Mouse (Mus musculus) testis, adult 2 months (tissue): Measurements from ENCODE around the gene Uqcrc1. TPM values are rescaled to one million over a fixed set of nuclear protein-coding genes. Genes with fewer than 3 reads are reported as not detected.

Source experiments
- H3K27ac ChIP-seq: fragments of 200-500 bp; 2 replicates; pipeline ENCODE4 v1.5.1; 2012; ENCODE audit warnings: low read depth, low read length; ENCODE audit not compliant: control insufficient read depth, insufficient read depth
- H3K27me3 ChIP-seq: fragments of 200-500 bp; 2 replicates; pipeline ENCODE4 v1.6.1; 2012; ENCODE audit warnings: mild to moderate bottlenecking, low read length, moderate library complexity; ENCODE audit not compliant: control insufficient read depth, insufficient read depth
- H3K36me3 ChIP-seq: fragments of 200-500 bp; 2 replicates; pipeline ENCODE4 v1.6.1; 2012; ENCODE audit warnings: mild to moderate bottlenecking, low read length; ENCODE audit not compliant: control insufficient read depth, insufficient read depth
- H3K4me1 ChIP-seq: fragments of 200-500 bp; 2 replicates; pipeline ENCODE4 v1.6.1; 2012; ENCODE audit warnings: low read length; ENCODE audit not compliant: control insufficient read depth, insufficient read depth
- H3K4me3 ChIP-seq: fragments of 200-500 bp; 2 replicates; pipeline ENCODE4 v1.5.1; 2012; ENCODE audit warnings: low read depth, mild to moderate bottlenecking, low read length, moderate library complexity, mixed read lengths; ENCODE audit not compliant: control insufficient read depth
- CTCF ChIP-seq: fragments of 200-500 bp; IDR thresholded peaks from 2 replicates; pipeline ENCODE4 v1.5.1; 2012; ENCODE audit warnings: low read depth, mild to moderate bottlenecking, inconsistent platforms, low read length, moderate library complexity; ENCODE audit not compliant: control insufficient read depth, insufficient read depth, insufficient replicate concordance
- POLR2A ChIP-seq: fragments of 200-500 bp; IDR thresholded peaks from 2 replicates; pipeline ENCODE4 v1.6.1; 2012; ENCODE audit warnings: low read depth, mild to moderate bottlenecking, inconsistent platforms, low read length, moderate library complexity; ENCODE audit not compliant: control insufficient read depth
- polyA plus RNA-seq: library from polyadenylated mRNA; depleted of rRNA; stranded (reverse); fragments of >200 nt; gene quantifications from 2 replicates; pipeline ENCODE4 v1.2.3, GENCODE M21; 2012; rRNA removed

Uqcrc1 gene
- polyA plus RNA-seq, 1 experiment: 432 TPM

DNA sequence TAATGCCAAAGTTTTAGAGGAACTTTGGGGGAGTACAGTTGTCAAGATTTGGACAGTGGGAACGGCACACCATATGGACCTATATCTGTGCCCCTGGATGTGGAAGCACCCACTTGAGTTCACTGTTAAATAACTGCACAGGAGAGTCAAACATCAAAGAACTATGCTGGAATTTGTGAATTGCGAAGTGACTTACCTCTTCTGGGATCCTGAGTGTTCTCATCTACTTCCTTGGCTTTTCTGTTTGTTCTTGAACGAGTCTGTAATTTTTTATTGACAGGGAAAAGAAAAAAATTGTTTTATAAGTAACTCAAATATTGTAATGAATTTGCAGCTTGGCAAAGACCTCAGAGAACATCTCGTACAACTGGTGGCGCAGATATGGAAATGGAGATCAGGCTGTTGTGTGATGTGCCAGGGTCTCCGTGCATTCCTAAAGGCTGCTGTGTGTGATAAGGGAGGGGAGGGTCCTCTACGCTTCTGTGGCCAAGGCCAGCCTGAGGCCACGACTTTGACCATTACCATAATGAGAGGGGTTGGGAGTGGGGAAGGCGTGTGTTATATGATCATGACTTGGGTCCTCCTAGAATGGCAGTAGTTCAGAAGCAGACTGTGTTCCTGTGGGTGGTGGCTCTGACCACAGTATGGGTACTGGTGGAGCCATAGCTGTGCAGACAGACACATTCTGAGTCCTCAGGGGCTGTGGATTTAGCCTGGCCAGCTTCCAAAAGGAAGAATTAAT lies 56.4 kb downstream of the Uqcrc1 start:
- peaks cover 8% of the 10 kb centered on the region for H3K4me1 ChIP-seq
- no peaks in the 10 kb centered on the region for H3K36me3 ChIP-seq
- H3K27ac ChIP-seq: peak overlapping the region; percentile 92; the same call in 1 of the 2 replicates
- no peaks in the 10 kb centered on the region for H3K27me3 ChIP-seq
- peak overlapping the region; percentile 98 for H3K4me3 ChIP-seq
- TF ChIP-seq POLR2A: no peak
- TF ChIP-seq CTCF: no peak

DNA sequence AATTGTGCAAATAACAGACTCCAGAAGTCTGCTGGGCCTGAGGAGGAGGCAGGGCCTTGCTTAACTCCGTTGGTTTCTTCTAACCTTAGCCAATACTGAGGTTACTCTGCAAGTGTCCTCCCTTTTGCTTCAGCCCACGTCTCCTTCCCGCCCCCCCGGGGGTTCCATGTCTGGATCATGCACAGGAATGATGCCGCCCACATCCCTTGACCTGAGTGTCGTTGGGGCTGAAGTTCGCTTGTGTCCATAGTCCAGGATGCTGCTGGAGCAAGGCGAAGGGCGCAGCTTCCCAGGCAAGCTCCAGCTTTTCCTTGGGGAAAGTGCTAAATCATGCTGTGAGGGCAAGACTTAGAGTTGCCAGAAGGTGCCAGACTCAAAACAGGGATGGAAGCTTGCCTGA lies 60.0 kb downstream of the Uqcrc1 start:
- Histone ChIP-seq H3K4me1 (peaks cover 6% of the 10 kb centered on the region), H3K27me3 (no peaks in the 10 kb centered on the region)
- TF ChIP-seq CTCF: no peak
- TF ChIP-seq POLR2A: no peak

DNA sequence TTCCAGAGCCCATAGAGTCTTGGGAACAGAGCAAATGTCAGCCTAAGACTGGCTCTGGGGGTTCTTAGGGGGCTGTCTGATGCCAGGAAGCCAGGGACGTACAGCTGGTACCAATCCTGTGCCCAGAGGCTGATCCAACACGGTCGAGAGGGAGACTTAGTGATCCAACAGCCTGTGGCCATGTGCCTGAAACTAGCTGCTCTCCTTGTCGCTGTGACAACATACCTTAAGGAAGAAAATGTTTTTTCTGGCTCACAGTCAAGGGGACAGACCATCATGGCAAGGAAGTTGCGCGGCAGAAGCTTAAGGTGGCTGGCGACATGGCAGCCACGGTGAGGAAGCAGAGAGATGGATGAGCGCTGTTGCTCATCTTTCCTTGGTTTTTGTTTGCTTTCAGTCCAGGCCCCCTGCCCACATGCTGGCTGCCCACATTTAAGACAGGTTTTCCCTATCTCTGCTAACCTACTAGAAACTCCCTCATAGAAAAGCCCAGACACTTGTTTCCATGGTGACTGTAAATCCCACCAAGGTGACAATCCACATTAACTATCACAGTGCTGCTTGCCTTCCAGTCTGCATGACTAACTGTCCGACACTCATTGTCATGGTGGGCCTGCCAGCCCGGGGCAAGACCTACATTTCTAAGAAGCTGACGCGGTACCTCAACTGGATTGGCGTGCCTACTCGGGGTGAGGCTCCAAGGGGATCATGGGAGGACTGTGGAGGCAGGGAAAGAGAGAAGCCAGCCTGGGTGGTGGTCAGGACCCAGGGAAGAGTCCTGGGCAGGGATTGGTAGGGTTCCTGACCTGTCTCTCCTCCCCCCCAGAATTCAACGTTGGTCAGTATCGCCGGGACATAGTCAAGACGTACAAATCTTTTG lies 62.1 kb downstream of the Uqcrc1 start:
- H3K27me3 ChIP-seq: no peaks in the 10 kb centered on the region
- no peaks in the 10 kb centered on the region; the same call in 1 of the 2 replicates for H3K4me1 ChIP-seq
- TF ChIP-seq CTCF (no peak), POLR2A (no peak)
- no peaks in the 10 kb centered on the region for H3K36me3 ChIP-seq
- H3K27ac ChIP-seq: no peak overlapping the region
- no peak overlapping the region for H3K4me3 ChIP-seq

More for the DNA sequence above, 60.0 kb downstream of the Uqcrc1 start:
- H3K27ac ChIP-seq: no peak overlapping the region
- no peaks in the 10 kb centered on the region for H3K36me3 ChIP-seq
- H3K4me3 ChIP-seq: no peak overlapping the region

DNA sequence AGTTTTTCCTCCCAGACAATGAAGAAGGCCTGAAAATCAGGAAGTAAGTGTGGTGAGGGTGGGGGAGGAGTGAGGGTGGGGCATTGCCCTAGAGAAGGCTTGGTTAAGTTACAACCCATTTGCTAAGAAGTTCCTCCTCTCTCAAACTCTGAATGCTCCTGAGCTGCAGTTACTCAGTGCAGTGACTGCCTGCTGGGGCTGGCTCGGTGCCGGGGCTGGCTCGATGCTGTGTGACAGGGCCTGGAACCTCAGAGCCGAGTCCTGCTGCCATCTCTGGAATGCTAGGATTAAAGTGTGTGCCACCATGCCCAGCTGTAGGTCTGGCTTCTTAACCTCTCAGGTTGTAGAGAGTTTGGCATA lies 62.7 kb downstream of the Uqcrc1 start:
- Histone ChIP-seq H3K27me3 (no peaks in the 10 kb centered on the region), H3K4me3 (no peak overlapping the region), H3K36me3 (no peaks in the 10 kb centered on the region), H3K27ac (no peak overlapping the region), H3K4me1 (no peaks in the 10 kb centered on the region; the same call in 1 of the 2 replicates)
- no peak for TF ChIP-seq POLR2A
- TF ChIP-seq CTCF: no peak

Other genes with a start within 250 kb of the Uqcrc1 start
- 105 and 112 TPM in 2 replicates for gene Prkar2a, start 247.3 kb upstream of the Uqcrc1 start, polyA plus RNA-seq
- gene Ip6k2, start 152.8 kb upstream of the Uqcrc1 start, polyA plus RNA-seq: 49.7 and 54.0 TPM in 2 replicates
- 5.6 and 5.9 TPM in 2 replicates for gene Nckipsd, start 128.3 kb upstream of the Uqcrc1 start, polyA plus RNA-seq
- gene Celsr3, start 110.3 kb upstream of the Uqcrc1 start, polyA plus RNA-seq: 1.2 and 1.3 TPM in 2 replicates
- gene Slc26a6, start 83.3 kb upstream of the Uqcrc1 start, polyA plus RNA-seq: 7.2 and 8.4 TPM in 2 replicates
- 400 and 456 TPM in 2 replicates for gene Tmem89, start 22.0 kb upstream of the Uqcrc1 start, polyA plus RNA-seq
- gene Col7a1, start 17.0 kb downstream of the Uqcrc1 start, polyA plus RNA-seq: 3.4 and 4.9 TPM in 2 replicates
- 0.35 and 0.88 TPM in 2 replicates for gene Ucn2, start 49.4 kb downstream of the Uqcrc1 start, polyA plus RNA-seq
- 41.2 and 53.3 TPM in 2 replicates for gene Pfkfb4, start 55.1 kb downstream of the Uqcrc1 start, polyA plus RNA-seq
- 21.0 and 22.7 TPM in 2 replicates for gene Shisa5, start 101.9 kb downstream of the Uqcrc1 start, polyA plus RNA-seq
- 5.0 and 6.3 TPM in 2 replicates for gene Trex1, start 123.1 kb downstream of the Uqcrc1 start, polyA plus RNA-seq
- gene Atrip, start 137.5 kb downstream of the Uqcrc1 start, polyA plus RNA-seq: 12.1 and 13.5 TPM in 2 replicates
- 1.6 TPM in 2 replicates for gene Ccdc51, start 145.9 kb downstream of the Uqcrc1 start, polyA plus RNA-seq
- 66.4 and 120 TPM in 2 replicates for gene Tma7, start 146.0 kb downstream of the Uqcrc1 start, polyA plus RNA-seq
- 5.8 and 6.0 TPM in 2 replicates for gene Plxnb1, start 158.8 kb downstream of the Uqcrc1 start, polyA plus RNA-seq
- not detected in 2 replicates for gene Fbxw21, start 225.4 kb downstream of the Uqcrc1 start, polyA plus RNA-seq